In genomic region chr16:91729821-91730441, GRCm38 (mm10) we compare ENCODE assay signal across 8 mouse cellular contexts. TPM values are rescaled to one million over a fixed set of nuclear protein-coding genes. Genes with fewer than 3 reads are reported as not detected.
DNase-seq lines count a peak whose midpoint lies in the region; ATAC-seq and TF ChIP-seq lines count a peak whose summit lies in the region.

No protein-coding gene starts in this region.

- TF ChIP-seq CTCF in liver, adult 2 months (IDR thresholded peaks at IDR 0.05; ENCODE audit: low read depth, low read length), result no peak

- peak overlapping the region; percentile 97 for H3K9ac ChIP-seq in liver, adult 2 months (ENCODE audit: low read depth, low read length)
- H3K9ac ChIP-seq in hindbrain, embryonic 13.5 days, result peak overlapping the region; percentile 98
- H3K9ac ChIP-seq in liver, embryonic 11.5 days (ENCODE audit: low read depth, low read length), result peak overlapping the region; percentile 56
- peak overlapping the region; percentile 96 for H3K9ac ChIP-seq in neural tube, embryonic 12.5 days

- WGBS in liver, adult 2 months, result under 1% methylated on average over 41 of the region's 44 CpGs
- WGBS in forebrain, embryonic 10.5 days, result under 1% methylated on average over 44 of the region's 44 CpGs
- under 1% methylated on average over 43 of the region's 44 CpGs for WGBS in hindbrain, embryonic 13.5 days
- under 1% methylated on average over 34 of the region's 44 CpGs for WGBS in liver, embryonic 11.5 days
- under 1% methylated on average over 44 of the region's 44 CpGs for WGBS in neural tube, embryonic 12.5 days

- H3K4me3 ChIP-seq in liver, adult 2 months (ENCODE audit: insufficient read depth, low read depth, low read length), result peak overlapping the region; percentile 93
- H3K4me3 ChIP-seq in forebrain, embryonic 10.5 days, result peak overlapping the region; percentile 97
- H3K4me3 ChIP-seq in hindbrain, embryonic 13.5 days, result peak overlapping the region; percentile 91
- H3K4me3 ChIP-seq in liver, embryonic 11.5 days (ENCODE audit: low read depth, low read length), result peak overlapping the region; percentile 78
- peak overlapping the region; percentile 86 for H3K4me3 ChIP-seq in neural tube, embryonic 12.5 days

- H3K79me2 ChIP-seq in liver, adult 2 months (ENCODE audit: control insufficient read depth, insufficient read depth, low read length), result peaks cover 35% of the 10 kb centered on the region

- TF ChIP-seq POLR2A in liver, adult 2 months (IDR thresholded peaks at IDR 0.05; ENCODE audit: extremely low read depth, insufficient read depth, low read length), result no peak

- ATAC-seq in hindbrain, embryonic 13.5 days (ENCODE audit: low FRiP score), result no peak
- no peak for ATAC-seq in liver, embryonic 11.5 days (replicated peaks; ENCODE audit: low FRiP score)
- no peak for ATAC-seq in neural tube, embryonic 12.5 days (ENCODE audit: low FRiP score, low read depth)

- no peaks in the 10 kb centered on the region for H3K36me3 ChIP-seq in liver, adult 2 months (ENCODE audit: control insufficient read depth, insufficient read depth, low read length)
- H3K36me3 ChIP-seq in forebrain, embryonic 10.5 days (replicated peaks), result peaks cover under 1% of the 10 kb centered on the region; the same call in 1 of the 2 replicates
- H3K36me3 ChIP-seq in hindbrain, embryonic 13.5 days, result no peaks in the 10 kb centered on the region; the same call in 1 of the 2 replicates
- H3K36me3 ChIP-seq in liver, embryonic 11.5 days (ENCODE audit: control insufficient read depth, insufficient read depth, low read length), result no peaks in the 10 kb centered on the region; the same call in 1 of the 2 replicates
- H3K36me3 ChIP-seq in neural tube, embryonic 12.5 days, result 0 out of 2 replicates have a peak, but pooled peaks cover under 1% of the 10 kb centered on the region

- H3K9me3 ChIP-seq in forebrain, embryonic 10.5 days, result no peaks in the 10 kb centered on the region
- no peaks in the 10 kb centered on the region for H3K9me3 ChIP-seq in hindbrain, embryonic 13.5 days
- no peaks in the 10 kb centered on the region for H3K9me3 ChIP-seq in liver, embryonic 11.5 days (ENCODE audit: control insufficient read depth, low read length)
- H3K9me3 ChIP-seq in neural tube, embryonic 12.5 days, result no peaks in the 10 kb centered on the region

- peak overlapping the region; percentile 19 for H3K27ac ChIP-seq in liver, adult 2 months (replicated peaks; ENCODE audit: insufficient read depth, low read depth, low read length)
- H3K27ac ChIP-seq in forebrain, embryonic 10.5 days, result peak overlapping the region; percentile 96
- peak overlapping the region; percentile 97 for H3K27ac ChIP-seq in hindbrain, embryonic 13.5 days
- H3K27ac ChIP-seq in liver, embryonic 11.5 days (ENCODE audit: low read depth, low read length), result peak overlapping the region; percentile 65; the same call in 1 of the 2 replicates
- H3K27ac ChIP-seq in neural tube, embryonic 12.5 days, result peak overlapping the region; percentile 90

- DNase-seq in liver, adult 2 months (ENCODE audit: extremely low read depth, low read depth, low spot score), result no peak
- DNase-seq in liver, result no peak
- peak; percentile 35 for DNase-seq in adrenal gland, postnatal 25 days
- peak; percentile 68 for DNase-seq in forebrain, embryonic 10.5 days (ENCODE audit: extremely low spot score, low spot score)
- DNase-seq in liver, embryonic 11.5 days (ENCODE audit: low spot score), result peak; percentile 60
- DNase-seq in urinary bladder, postnatal 36 days (ENCODE audit: low spot score in 2 of 2), result peak; percentile 20 to 30

- no peaks in the 10 kb centered on the region for H3K27me3 ChIP-seq in liver, adult 2 months (ENCODE audit: control insufficient read depth, insufficient read depth, low read length)
- no peaks in the 10 kb centered on the region for H3K27me3 ChIP-seq in forebrain, embryonic 10.5 days (ENCODE audit: poor library complexity, severe bottlenecking)
- H3K27me3 ChIP-seq in hindbrain, embryonic 13.5 days, result no peaks in the 10 kb centered on the region
- peaks cover 14% of the 10 kb centered on the region for H3K27me3 ChIP-seq in liver, embryonic 11.5 days (replicated peaks; ENCODE audit: control insufficient read depth, insufficient read depth, low read length)
- no peaks in the 10 kb centered on the region for H3K27me3 ChIP-seq in neural tube, embryonic 12.5 days (replicated peaks)

- peaks cover 11% of the 10 kb centered on the region for H3K4me1 ChIP-seq in liver, adult 2 months (ENCODE audit: control insufficient read depth, insufficient read depth, low read length)
- H3K4me1 ChIP-seq in forebrain, embryonic 10.5 days, result peaks cover 48% of the 10 kb centered on the region
- H3K4me1 ChIP-seq in hindbrain, embryonic 13.5 days (replicated peaks), result peaks cover 60% of the 10 kb centered on the region
- H3K4me1 ChIP-seq in liver, embryonic 11.5 days (replicated peaks; ENCODE audit: control insufficient read depth, insufficient read depth, low read length), result peaks cover under 1% of the 10 kb centered on the region
- H3K4me1 ChIP-seq in neural tube, embryonic 12.5 days, result peaks cover 37% of the 10 kb centered on the region

- peak overlapping the region; percentile 79 for H3K4me2 ChIP-seq in hindbrain, embryonic 13.5 days
- H3K4me2 ChIP-seq in liver, embryonic 11.5 days, result peak overlapping the region; percentile 94
- H3K4me2 ChIP-seq in neural tube, embryonic 12.5 days (replicated peaks), result peak overlapping the region; percentile 70

RNA-seq across cellular contexts. Expression of gene Itsn1, which starts 0.8 kb away (rescaled TPM):
- 13.6 and 16.5 TPM in 2 replicates for total RNA-seq in liver, adult 2 months (2014; rRNA removed)
- polyA plus RNA-seq in liver, adult 2 months (2012; rRNA removed), result 14.4 and 16.3 TPM in 2 replicates
- total RNA-seq in adrenal gland, postnatal 25 days (2021), result 39.3 and 50.3 TPM in 2 replicates
- polyA plus RNA-seq in forebrain, embryonic 10.5 days (2016; fragmentation: Nextera tagmentation; extraction: Ambion mirVana), result 38.7 and 40.7 TPM in 2 replicates
- polyA plus RNA-seq in hindbrain, embryonic 13.5 days (2015; fragmentation: Nextera tagmentation; extraction: Ambion mirVana), result 54.8 and 55.2 TPM in 2 replicates
- polyA plus RNA-seq in liver, embryonic 11.5 days (2014; fragmentation: Nextera tagmentation; extraction: Ambion mirVana), result 24.0 and 24.5 TPM in 2 replicates
- polyA plus RNA-seq in neural tube, embryonic 12.5 days (2016; fragmentation: Nextera tagmentation; extraction: Ambion mirVana), result 74.4 and 75.3 TPM in 2 replicates

RNA-seq across cellular contexts. Expression of gene Cryzl1, which starts 1.2 kb away (rescaled TPM):
- total RNA-seq in liver, adult 2 months (2014; rRNA removed), result 23.1 and 24.6 TPM in 2 replicates
- polyA plus RNA-seq in liver, adult 2 months (2012; rRNA removed), result 9.6 and 10.1 TPM in 2 replicates
- 62.8 and 71.7 TPM in 2 replicates for total RNA-seq in adrenal gland, postnatal 25 days (2021)
- 61.5 and 67.1 TPM in 2 replicates for polyA plus RNA-seq in forebrain, embryonic 10.5 days (2016; fragmentation: Nextera tagmentation; extraction: Ambion mirVana)
- 95.5 and 97.1 TPM in 2 replicates for polyA plus RNA-seq in hindbrain, embryonic 13.5 days (2015; fragmentation: Nextera tagmentation; extraction: Ambion mirVana)
- 56.4 and 57.7 TPM in 2 replicates for polyA plus RNA-seq in liver, embryonic 11.5 days (2014; fragmentation: Nextera tagmentation; extraction: Ambion mirVana)
- polyA plus RNA-seq in neural tube, embryonic 12.5 days (2016; fragmentation: Nextera tagmentation; extraction: Ambion mirVana), result 70.0 and 80.7 TPM in 2 replicates

RNA-seq across cellular contexts. Expression of gene Donson, which starts 41.4 kb away (rescaled TPM):
- 2.3 and 3.0 TPM in 2 replicates for total RNA-seq in liver, adult 2 months (2014; rRNA removed)
- 1.6 and 2.9 TPM in 2 replicates for polyA plus RNA-seq in liver, adult 2 months (2012; rRNA removed)
- total RNA-seq in adrenal gland, postnatal 25 days (2021), result 8.7 and 16.7 TPM in 2 replicates
- 34.3 and 38.1 TPM in 2 replicates for polyA plus RNA-seq in forebrain, embryonic 10.5 days (2016; fragmentation: Nextera tagmentation; extraction: Ambion mirVana)
- polyA plus RNA-seq in hindbrain, embryonic 13.5 days (2015; fragmentation: Nextera tagmentation; extraction: Ambion mirVana), result 18.8 and 21.0 TPM in 2 replicates
- 38.3 and 44.4 TPM in 2 replicates for polyA plus RNA-seq in liver, embryonic 11.5 days (2014; fragmentation: Nextera tagmentation; extraction: Ambion mirVana)
- polyA plus RNA-seq in neural tube, embryonic 12.5 days (2016; fragmentation: Nextera tagmentation; extraction: Ambion mirVana), result 26.1 and 30.5 TPM in 2 replicates

Comparison
In these comparisons a context has a peak if more than half of its experiments do, and no peak if none do; other contexts are left out.
1. DNase-seq: peak in adrenal gland, postnatal 25 days (single experiment), forebrain, embryonic 10.5 days (single experiment), liver, embryonic 11.5 days (single experiment) and urinary bladder, postnatal 36 days (2 of 2); none in liver, adult 2 months (single experiment) and liver (single experiment).
2. H3K27ac ChIP-seq: peak in every context shown above with its lines; median percentile 97 in hindbrain, embryonic 13.5 days; 96 in forebrain, embryonic 10.5 days; 90 in neural tube, embryonic 12.5 days; 65 in liver, embryonic 11.5 days; 19 in liver, adult 2 months.
3. Peak in every context shown above with its lines, with median percentiles within 50 percentile points of each other: H3K4me3 ChIP-seq, H3K9ac ChIP-seq and H3K4me2 ChIP-seq.